Mouse (Mus musculus): Measurements from ENCODE around the gene Dapk3. TPM values are rescaled to one million over a fixed set of nuclear protein-coding genes. Genes with fewer than 3 reads are reported as not detected.
"Not testable (repeated sequence)": the region's sequence is repeated elsewhere in the genome, so short reads cannot be mapped to it uniquely, and the experiment has no call there.

Gene Dapk3
- polyA plus RNA-seq, 1 experiment from 2014 or later = 67.3 TPM

DNA sequence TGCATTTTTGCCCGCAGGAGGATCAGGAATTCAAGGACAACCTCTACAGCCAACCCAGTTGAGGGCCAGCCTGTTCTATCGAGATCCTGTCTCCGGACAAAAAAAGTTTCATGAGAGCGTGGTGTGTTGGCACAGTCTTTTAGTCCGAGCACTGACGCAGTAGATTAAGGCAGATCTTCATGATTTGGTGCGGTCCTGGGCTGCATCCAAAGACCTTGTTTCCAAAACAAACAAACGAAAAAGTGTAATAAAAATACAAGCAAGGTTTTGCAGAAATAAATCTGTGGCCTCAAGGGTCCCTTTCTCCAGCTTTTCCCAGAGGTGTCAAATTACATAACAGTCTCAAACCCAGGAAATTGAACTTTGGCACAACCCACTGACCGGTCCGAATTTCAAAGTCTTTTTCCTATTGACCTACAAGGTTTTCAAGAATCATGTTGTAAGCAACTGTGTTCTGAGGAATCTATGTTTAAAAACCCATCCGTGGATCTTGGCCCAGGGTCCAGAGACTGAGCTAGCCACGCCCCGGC, 6.8 kb upstream of the Dapk3 start:
- Histone ChIP-seq H3K27ac (peak overlapping the region; percentile 94), H3K4me2 (peak overlapping the region; percentile 91), H3K36me3 (replicated peaks) (peaks cover 35% of the 10 kb centered on the region), H3K27me3 (replicated peaks) (no peaks in the 10 kb centered on the region), H3K4me1 (peaks cover 55% of the 10 kb centered on the region), H3K9me3 (no peaks in the 10 kb centered on the region), H3K9ac (no peak overlapping the region; the same call in 1 of the 2 replicates), H3K4me3 (peak overlapping the region; percentile 96)
- no peak for ATAC-seq (replicated peaks)
- WGBS = 6% methylated on average over 13 of the region's 13 CpGs

DNA sequence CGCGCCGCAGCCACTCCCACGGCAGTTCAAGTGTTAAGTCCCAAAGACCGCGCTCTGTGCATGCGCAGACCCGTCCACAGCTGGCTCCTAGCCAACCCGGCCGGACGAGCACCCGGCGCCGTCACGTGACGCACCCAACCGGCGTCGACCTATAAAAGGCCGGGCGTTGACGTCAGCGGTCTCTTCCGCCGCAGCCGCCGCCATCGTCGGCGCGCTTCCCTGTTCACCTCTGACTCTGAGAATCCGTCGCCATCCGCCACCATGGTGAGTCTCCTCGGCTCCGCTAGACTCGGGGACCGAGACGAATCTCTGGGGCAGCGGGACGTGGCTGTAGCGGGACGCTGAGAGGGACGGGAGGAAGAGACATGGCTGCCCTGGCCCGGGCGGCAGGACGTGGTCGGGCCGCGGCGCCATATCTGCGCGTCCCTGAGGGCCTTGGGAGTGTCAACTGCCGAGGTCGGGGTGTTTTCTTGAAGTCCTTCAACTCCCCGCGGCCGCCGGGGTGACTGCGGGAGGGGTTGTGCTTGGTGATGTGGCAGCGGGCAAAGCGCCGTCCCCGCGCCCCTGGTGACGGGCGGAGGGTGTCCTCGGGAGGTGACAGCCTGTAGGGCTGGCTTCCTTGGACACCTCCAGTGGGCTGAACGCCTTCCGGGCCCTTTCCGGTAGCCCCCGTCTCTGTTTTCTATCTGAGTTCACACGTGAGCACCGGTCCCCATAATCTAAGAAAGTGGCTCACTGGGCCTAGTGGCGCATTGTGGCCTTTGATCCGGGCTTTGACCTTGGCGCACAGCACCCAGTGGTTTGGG, 6.1 kb upstream of the Dapk3 start, which contains the start of gene Eef2:
Gene Eef2 (plus strand): TSS at position 166 of the 806 bp plus-strand sequence.
- Histone ChIP-seq H3K27me3 (replicated peaks) (no peaks in the 10 kb centered on the region), H3K36me3 (replicated peaks) (peaks cover 42% of the 10 kb centered on the region), H3K9me3 (no peaks in the 10 kb centered on the region), H3K27ac (peak within 1 kb of the TSS; percentile 94), H3K9ac (peak within 1 kb of the TSS; percentile 94), H3K4me1 (peaks cover 55% of the 10 kb centered on the region), H3K4me2 (peak within 1 kb of the TSS; percentile 91), H3K4me3 (peak within 1 kb of the TSS; percentile 96)
- WGBS = under 1% methylated on average over 77 of the region's 77 CpGs
- peak; percentile 77 for ATAC-seq (replicated peaks)

- peak overlapping the region; percentile 94 for H3K9ac ChIP-seq
- H3K4me2 ChIP-seq = peak overlapping the region; percentile 91
- H3K27me3 ChIP-seq (replicated peaks) = no peaks in the 10 kb centered on the region
- H3K4me1 ChIP-seq = peaks cover 63% of the 10 kb centered on the region
- peak overlapping the region; percentile 94 for H3K27ac ChIP-seq
- H3K36me3 ChIP-seq (replicated peaks) = peaks cover 46% of the 10 kb centered on the region
- H3K9me3 ChIP-seq = no peaks in the 10 kb centered on the region
- peak overlapping the region; percentile 96 for H3K4me3 ChIP-seq
- 13% methylated on average over 16 of the region's 16 CpGs for WGBS
- no peak for ATAC-seq (replicated peaks)
Measured at GRCm38 (mm10) chr10:81177491-81177925, 5.3 kb upstream of the Dapk3 start.

DNA sequence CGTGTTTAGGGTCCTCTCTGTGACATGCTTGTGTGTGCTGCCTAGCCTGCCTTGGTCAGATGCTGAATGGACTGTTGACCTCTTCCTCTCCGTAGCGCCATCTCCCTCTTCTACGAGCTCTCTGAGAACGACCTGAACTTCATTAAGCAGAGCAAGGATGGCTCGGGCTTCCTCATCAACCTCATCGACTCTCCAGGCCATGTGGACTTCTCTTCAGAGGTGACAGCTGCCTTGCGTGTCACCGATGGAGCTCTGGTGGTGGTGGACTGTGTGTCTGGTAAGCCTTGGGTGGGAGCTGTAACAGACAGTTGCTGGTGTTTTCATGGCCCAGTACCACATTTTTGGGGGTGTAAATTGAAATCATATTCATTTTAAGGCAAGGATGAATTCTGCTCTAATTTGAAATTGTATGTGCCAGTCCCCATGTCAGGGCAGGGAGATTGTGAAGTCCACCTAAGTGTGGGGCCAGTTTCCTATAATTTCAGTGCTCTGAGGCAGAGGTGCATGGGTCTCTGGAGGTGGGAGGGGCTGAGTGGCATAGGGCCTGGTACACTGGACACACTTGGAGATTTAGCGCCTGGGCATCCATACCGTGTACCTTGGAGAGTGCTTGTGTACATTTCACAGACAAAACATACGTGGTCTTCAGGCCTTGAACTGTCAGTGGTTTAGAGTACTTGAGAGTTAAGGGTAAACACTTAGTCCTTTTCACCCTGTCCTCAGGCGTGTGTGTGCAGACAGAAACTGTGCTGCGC, 4.7 kb upstream of the Dapk3 start:
- Histone ChIP-seq H3K9ac (peak overlapping the region; percentile 94), H3K27me3 (replicated peaks) (no peaks in the 10 kb centered on the region), H3K4me2 (peak overlapping the region; percentile 91), H3K36me3 (replicated peaks) (peaks cover 46% of the 10 kb centered on the region), H3K4me1 (peaks cover 58% of the 10 kb centered on the region), H3K9me3 (no peaks in the 10 kb centered on the region), H3K4me3 (peak overlapping the region; percentile 96), H3K27ac (no peak overlapping the region)
- WGBS = 69% methylated on average over 14 of the region's 14 CpGs
- no peak for ATAC-seq (replicated peaks)

- Histone ChIP-seq H3K36me3 (replicated peaks) (peaks cover 46% of the 10 kb centered on the region), H3K4me2 (no peak overlapping the region), H3K4me3 (no peak overlapping the region), H3K9me3 (no peaks in the 10 kb centered on the region), H3K9ac (peak overlapping the region; percentile 2; the same call in 1 of the 2 replicates), H3K4me1 (peaks cover 56% of the 10 kb centered on the region), H3K27ac (no peak overlapping the region), H3K27me3 (replicated peaks) (no peaks in the 10 kb centered on the region)
- no peak for ATAC-seq (replicated peaks)
- WGBS = 93% methylated on average over 11 of the region's 11 CpGs
Measured at GRCm38 (mm10) chr10:81178927-81179326, 3.9 kb upstream of the Dapk3 start.

DNA sequence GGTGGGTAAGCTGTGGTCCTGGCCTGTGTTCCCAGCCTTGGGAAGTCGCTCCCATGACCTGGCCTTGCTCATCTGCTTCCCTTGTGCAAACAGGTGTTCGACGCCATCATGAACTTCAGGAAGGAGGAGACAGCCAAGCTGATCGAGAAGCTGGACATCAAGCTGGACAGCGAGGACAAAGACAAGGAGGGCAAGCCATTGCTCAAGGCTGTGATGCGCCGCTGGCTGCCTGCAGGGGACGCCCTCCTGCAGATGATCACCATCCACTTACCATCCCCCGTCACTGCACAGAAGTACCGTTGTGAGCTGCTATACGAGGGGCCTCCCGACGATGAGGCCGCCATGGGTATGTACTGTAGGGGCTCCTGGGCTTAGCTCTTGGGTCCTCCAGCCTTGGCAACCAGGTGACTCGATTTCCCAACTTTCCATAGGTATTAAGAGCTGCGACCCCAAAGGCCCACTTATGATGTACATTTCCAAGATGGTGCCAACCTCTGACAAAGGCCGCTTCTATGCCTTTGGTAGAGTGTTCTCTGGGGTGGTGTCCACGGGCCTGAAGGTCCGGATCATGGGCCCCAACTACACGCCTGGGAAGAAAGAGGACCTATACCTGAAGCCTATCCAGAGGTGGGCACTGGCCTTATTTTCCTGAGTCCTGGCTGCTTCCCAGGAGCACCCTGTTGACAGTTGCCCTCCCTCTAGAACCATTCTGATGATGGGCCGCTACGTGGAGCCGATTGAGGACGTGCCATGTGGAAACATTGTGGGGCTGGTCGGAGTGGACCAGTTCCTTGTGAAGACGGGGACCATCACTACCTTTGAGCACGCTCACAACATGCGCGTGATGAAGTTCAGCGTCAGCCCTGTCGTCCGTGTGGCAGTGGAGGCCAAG, 3.1 kb upstream of the Dapk3 start:
- H3K9ac ChIP-seq = no peak overlapping the region
- no peak overlapping the region for H3K4me2 ChIP-seq
- H3K36me3 ChIP-seq (replicated peaks) = peaks cover 50% of the 10 kb centered on the region
- H3K4me3 ChIP-seq = no peak overlapping the region
- H3K27ac ChIP-seq = no peak overlapping the region
- H3K9me3 ChIP-seq = no peaks in the 10 kb centered on the region
- peaks cover 53% of the 10 kb centered on the region for H3K4me1 ChIP-seq
- H3K27me3 ChIP-seq (replicated peaks) = no peaks in the 10 kb centered on the region
- 91% methylated on average over 32 of the region's 32 CpGs for WGBS
- ATAC-seq (replicated peaks) = no peak

DNA sequence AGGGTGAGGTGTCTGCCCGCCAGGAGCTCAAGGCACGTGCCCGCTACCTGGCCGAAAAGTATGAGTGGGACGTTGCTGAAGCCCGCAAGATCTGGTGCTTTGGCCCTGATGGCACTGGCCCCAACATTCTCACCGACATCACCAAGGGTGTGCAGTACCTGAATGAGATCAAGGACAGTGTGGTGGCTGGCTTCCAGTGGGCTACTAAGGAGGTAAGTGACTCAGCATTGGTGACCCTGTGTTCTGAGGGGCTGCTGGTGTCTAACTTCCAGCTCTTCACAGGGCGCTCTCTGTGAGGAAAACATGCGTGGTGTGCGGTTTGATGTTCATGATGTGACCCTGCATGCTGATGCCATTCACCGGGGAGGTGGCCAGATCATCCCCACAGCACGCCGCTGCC, 1.9 kb upstream of the Dapk3 start:
- Histone ChIP-seq H3K27me3 (replicated peaks) (no peaks in the 10 kb centered on the region), H3K9me3 (no peaks in the 10 kb centered on the region), H3K36me3 (replicated peaks) (peaks cover 53% of the 10 kb centered on the region), H3K27ac (no peak overlapping the region), H3K9ac (no peak overlapping the region), H3K4me2 (no peak overlapping the region), H3K4me1 (peaks cover 41% of the 10 kb centered on the region), H3K4me3 (no peak overlapping the region)
- no peak for ATAC-seq (replicated peaks)
- 92% methylated on average over 13 of the region's 13 CpGs for WGBS

GRCm38 (mm10) chr10:81181860-81182259, 945 bp upstream of the Dapk3 start:
- Histone ChIP-seq H3K36me3 (replicated peaks) (peaks cover 59% of the 10 kb centered on the region), H3K4me1 (peaks cover 38% of the 10 kb centered on the region), H3K27ac (peak overlapping the region; percentile 56; the same call in 1 of the 2 replicates)
- not testable (repeated sequence) for H3K27me3 ChIP-seq (replicated peaks); H3K9me3 ChIP-seq; H3K4me3 ChIP-seq; H3K4me2 ChIP-seq; H3K9ac ChIP-seq; ATAC-seq (replicated peaks)
- WGBS = 75% methylated on average over 12 of the region's 12 CpGs

DNA sequence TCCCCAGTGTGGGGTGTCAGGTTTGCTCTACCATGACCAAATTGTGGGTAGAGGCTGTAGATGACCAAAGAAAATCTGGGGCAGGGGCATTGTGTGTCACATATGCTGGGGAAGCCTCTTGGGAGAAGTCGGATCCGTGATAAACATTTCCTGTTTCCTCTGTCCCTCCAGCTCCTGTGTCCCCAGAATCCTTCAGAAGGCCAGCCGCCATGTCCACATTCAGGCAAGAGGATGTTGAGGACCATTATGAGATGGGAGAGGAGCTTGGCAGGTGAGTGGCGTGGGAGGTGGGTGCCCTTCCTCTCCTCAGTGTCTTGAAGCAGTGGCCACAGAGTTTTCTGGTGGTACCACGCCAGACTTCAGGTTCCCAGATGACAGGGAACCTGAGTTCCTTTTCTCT, 1.0 kb downstream of the Dapk3 start, which contains the start of gene 4930442H23Rik:
Gene 4930442H23Rik (minus strand): TSS at position 45 of the 400 bp plus-strand sequence.
- peak within 1 kb of the TSS; percentile 58 for H3K4me3 ChIP-seq
- 86% methylated on average over 5 of the region's 5 CpGs for WGBS
- peaks cover 23% of the 10 kb centered on the region for H3K4me1 ChIP-seq
- H3K27me3 ChIP-seq (replicated peaks) = no peaks in the 10 kb centered on the region
- H3K9me3 ChIP-seq = no peaks in the 10 kb centered on the region
- H3K9ac ChIP-seq = peak within 1 kb of the TSS; percentile 72
- peaks cover 48% of the 10 kb centered on the region for H3K36me3 ChIP-seq (replicated peaks)
- H3K4me2 ChIP-seq = peak within 1 kb of the TSS; percentile 53
- peak within 1 kb of the TSS; percentile 88 for H3K27ac ChIP-seq
- ATAC-seq (replicated peaks) = no peak

DNA sequence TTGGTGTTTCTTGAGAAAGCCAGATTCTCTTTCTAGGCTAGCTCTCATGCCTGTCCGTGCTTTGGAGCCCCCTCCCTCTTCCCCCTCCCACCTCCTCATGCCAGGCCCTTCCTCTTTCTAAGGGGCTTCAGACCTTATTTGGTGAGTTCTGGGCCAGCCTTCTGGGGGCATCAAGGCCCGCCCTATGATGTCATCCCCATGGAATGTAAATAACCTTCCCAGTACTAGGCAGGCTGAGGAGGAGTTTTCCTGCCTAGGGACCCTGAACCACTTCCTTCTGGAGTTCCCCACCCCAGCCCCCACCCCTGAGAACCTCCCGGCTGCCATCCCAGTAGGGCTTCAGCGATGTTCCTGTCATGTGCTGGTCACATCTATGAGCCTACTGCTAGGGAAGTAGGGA, 2.0 kb downstream of the Dapk3 start:
- Histone ChIP-seq H3K9me3 (no peaks in the 10 kb centered on the region), H3K4me3 (no peak overlapping the region), H3K4me2 (no peak overlapping the region), H3K9ac (no peak overlapping the region), H3K27ac (no peak overlapping the region), H3K36me3 (replicated peaks) (peaks cover 38% of the 10 kb centered on the region), H3K4me1 (peaks cover 23% of the 10 kb centered on the region), H3K27me3 (replicated peaks) (no peaks in the 10 kb centered on the region)
- no peak for ATAC-seq (replicated peaks)
- 79% methylated on average over 4 of the region's 4 CpGs for WGBS

DNA sequence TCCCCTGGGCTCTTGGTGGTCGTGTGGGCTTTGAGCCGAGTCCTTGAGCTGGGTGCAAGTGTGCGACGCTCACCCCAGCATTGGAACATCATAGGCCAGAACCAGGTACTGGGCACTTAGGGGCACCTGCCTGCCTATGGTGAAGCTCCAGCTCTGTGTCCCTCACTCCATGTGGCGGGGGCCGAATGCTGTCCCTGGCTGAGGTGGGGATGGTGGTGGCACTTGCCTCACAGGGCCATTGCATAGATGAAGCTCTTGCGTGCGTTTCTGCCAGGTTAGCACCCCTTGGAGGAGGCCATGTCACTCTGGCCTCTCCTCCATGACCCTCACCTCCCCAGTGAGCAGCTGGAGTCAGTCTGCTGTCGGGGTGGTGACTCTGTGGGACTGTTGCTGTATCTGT, 4.4 kb downstream of the Dapk3 start:
- Histone ChIP-seq H3K36me3 (replicated peaks) (peaks cover 28% of the 10 kb centered on the region; the same call in 1 of the 2 replicates), H3K27me3 (replicated peaks) (no peaks in the 10 kb centered on the region), H3K4me3 (no peak overlapping the region), H3K4me2 (no peak overlapping the region), H3K9ac (no peak overlapping the region), H3K27ac (no peak overlapping the region), H3K9me3 (no peaks in the 10 kb centered on the region), H3K4me1 (peaks cover 26% of the 10 kb centered on the region)
- WGBS = 98% methylated on average over 9 of the region's 9 CpGs
- ATAC-seq (replicated peaks) = no peak

Measured in midbrain, embryonic 15.5 days (tissue).